Mouse (Mus musculus): ENCODE measurements around the gene Sytl1.

Gene Sytl1

DNA sequence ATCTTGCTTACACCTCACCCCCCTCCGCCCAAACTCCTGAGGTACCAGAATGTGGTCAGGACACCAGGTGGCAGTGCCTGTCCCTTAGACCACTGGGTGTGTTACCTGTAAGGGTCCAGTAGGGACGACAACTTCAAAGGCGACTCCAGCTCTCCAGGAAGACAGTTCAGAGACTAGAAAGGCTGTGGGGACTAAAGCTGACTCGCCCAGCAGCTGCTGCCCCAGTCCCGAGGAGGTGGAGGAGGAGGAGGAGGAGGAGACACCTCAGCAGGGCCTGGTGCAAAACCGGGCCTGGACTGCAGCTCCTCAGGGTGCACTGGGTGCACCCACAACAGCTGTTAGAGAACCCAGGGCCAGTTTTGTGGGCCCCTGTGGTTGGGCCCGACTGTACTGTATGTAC, at the start of gene Sytl1:
Gene Sytl1 (minus strand): TSS at position 232 of the 400 bp plus-strand sequence.
- no peak for DNase-seq

DNA sequence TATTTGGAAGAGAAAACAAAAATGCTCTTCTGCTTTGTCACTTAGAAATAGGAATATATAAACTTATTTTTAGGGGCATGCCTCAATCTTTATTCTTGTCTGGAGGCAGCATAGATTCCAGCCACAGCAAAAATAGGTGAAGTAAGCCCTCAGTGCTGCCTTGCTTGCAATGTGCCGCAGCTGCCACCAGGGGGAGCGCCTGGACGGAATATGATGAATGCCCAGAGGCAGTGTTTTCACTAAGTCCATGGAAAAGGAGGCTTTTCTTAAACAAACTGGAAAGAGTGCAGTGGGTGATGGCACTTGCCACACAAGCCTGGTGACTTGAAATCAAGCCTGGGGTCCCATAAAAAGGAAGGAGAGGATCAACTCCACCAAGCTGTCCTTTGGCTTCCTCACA, 47.0 kb upstream of the Sytl1 start:
- DNase-seq = peak; percentile 92

GRCm38 (mm10) chr4:133307331-133307730, 44.4 kb upstream of the Sytl1 start:
- DNase-seq = peak; percentile 69

- no peak for DNase-seq
These were observed 42.9 kb upstream of the Sytl1 start for GRCm38 (mm10) chr4:133305825-133306224.

- no peak for DNase-seq
These were observed 41.9 kb upstream of the Sytl1 start for GRCm38 (mm10) chr4:133304770-133305169.

- DNase-seq = no peak
These were observed 39.8 kb upstream of the Sytl1 start for GRCm38 (mm10) chr4:133302668-133303067.

GRCm38 (mm10) chr4:133301802-133302201, 38.9 kb upstream of the Sytl1 start:
- peak; percentile 79 for DNase-seq

- DNase-seq = no peak
These were observed 37.5 kb upstream of the Sytl1 start for GRCm38 (mm10) chr4:133300421-133300820.

DNA sequence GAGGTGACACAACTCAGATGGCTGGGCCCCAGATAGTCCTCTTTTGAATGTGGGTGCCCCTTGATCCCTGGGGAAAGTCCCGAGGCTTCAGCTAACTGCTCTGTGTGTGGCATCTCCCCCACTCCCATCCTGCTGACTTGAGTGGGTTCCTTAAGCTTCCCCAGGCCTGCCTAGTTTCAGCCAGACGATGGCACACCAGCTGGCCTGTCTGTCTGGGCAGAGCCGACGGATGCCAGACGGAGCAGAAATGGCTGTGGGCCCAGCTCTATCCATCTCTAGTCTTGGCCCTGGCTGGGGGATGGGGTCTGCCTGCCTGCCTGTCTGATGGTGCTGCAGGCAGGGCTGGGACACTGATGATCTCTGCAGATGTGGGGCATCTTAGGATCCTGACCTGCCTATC, 36.8 kb upstream of the Sytl1 start:
- DNase-seq = no peak

GRCm38 (mm10) chr4:133298516-133299365, 35.8 kb upstream of the Sytl1 start:
- no peak for DNase-seq

- DNase-seq = peak; percentile 86
These were observed 34.9 kb upstream of the Sytl1 start for GRCm38 (mm10) chr4:133297801-133298238.

- DNase-seq = no peak
These were observed 34.4 kb upstream of the Sytl1 start for GRCm38 (mm10) chr4:133297360-133297759.

DNA sequence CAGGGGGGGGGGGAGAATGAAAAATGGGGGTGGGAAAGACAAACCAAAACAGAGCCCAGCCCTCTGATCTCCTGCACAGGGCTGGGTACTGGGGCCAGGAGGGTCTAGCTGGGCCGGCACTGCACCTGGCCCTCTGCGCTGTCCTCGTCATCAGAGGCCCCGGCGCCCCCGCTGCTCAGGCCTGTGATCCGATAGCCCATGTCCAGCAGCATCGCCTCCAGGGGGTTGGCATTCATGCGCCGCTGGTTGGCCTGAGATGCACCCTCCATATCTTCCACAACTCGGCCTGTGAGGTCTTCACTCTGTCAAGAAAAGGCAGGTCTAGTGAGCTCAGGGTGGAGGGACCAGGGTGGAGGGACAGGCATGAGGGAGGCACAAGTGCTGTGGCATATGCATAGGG, 31.2 kb upstream of the Sytl1 start:
- no peak for DNase-seq

DNA sequence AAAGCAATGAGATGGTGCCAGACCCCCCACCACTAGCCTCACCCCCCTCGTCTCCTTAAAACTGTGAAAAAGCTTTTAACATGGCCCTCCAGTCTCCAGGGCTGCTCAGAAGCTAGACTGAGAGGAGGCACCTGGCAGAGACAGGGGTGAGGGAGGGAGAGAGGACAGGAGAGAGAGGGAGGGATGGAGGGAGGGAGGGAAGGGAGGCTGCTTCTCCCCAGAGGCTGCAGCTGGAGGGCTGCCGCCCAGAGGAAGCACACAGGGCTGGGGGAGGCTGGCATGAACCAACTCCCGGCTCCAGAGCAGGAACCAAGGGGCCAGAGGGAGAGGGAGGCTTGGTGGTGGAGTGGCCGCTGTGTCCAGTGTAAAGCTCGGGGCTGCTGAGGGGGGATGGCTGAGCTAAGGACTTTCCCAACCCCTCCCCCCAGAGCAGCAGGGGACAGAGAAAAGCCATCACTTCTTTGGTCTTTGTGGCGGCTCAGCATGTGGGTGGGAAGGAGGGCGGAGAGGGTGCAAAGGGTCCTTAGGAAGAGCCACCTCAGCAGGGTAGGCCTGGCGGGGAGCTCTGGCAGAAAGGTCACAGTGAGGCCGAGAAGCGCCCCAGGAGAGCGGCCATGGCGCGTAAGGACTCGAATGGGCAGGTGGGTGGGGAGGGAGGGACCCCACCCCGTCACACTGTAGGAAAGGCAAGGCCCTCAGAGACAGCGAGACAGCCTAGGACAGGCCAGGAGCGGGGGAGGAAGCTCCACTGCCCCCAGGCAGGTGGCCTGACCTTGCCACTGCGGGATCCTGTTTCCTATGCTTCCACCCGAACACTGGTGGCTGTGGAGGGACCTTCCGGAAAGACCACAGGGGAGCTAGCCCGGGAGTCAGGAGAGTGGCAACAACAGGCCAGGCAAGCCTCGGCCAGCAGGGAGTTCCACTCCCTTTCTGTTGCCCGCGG, 30.3 kb upstream of the Sytl1 start:
- DNase-seq = no peak

- DNase-seq = no peak
These were observed 29.5 kb upstream of the Sytl1 start for GRCm38 (mm10) chr4:133292405-133292804.

DNA sequence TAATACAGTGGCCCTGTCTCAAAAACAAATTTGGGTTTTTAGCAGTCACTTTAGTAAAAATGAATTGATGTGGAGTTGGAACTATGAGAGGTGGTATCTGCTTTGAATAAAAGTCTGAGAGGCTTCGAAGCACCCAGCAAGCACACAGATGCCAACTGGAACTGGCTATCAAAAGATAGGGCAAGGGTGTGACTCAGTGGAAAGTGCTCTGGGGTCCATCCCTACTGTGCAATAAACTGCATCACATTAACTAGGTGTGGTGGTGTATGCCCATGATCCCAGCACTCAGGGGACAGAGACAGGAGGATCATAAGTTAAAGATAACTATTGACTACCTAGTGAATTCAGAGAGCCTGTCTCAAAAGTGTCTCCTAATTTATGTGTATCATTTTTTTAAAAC, 28.3 kb upstream of the Sytl1 start:
- DNase-seq = no peak

DNA sequence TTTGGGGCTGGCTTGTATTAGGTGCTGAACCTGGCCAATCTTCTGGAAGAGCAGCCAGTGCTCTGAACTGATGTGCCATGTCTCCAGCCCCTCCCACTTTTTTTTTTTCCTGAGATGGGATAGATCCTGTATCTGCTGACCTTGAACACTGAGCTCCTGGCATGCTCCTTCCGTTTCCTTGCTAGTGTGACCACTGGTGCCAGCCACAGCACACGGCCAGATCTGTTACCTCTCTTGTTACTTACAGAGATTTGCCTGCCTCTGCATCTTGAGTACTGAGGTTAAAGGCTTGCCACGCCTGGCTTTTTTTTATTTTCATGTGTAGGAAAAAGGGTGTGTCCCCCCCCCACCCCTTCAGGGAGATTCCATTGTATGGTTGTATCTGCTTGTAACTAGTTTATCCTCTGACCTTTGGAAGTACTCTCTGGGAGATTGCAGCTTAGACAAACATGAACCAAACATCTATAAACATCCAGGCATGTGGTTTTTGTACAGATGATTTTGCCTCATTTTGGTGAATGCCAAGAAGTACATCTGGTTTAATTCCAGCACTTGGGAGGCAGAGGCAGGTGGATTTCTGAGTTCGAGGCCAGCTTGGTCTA, 23.7 kb upstream of the Sytl1 start:
- no peak for DNase-seq

DNA sequence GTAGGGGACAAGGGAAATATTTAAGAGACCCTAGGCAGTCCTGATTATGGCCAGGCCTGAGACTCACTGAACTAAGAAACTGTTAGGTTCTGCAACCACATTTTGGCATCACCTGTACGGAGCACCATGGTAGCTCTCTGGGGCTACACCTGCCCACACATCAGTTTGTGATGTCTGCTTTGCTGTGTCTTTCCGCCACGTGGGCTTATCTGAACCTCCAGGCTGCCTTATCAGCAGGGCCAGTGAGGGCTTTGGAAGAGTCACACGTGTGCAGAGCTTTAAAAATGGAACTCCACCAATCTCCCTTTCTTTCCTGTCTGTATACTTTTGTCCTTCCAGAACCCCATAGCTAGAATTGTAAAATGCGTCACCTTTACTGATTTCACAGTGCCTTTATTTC, 23.0 kb upstream of the Sytl1 start:
- DNase-seq = no peak

- no peak for DNase-seq
These were observed 22.4 kb upstream of the Sytl1 start for GRCm38 (mm10) chr4:133285299-133285698.

DNA sequence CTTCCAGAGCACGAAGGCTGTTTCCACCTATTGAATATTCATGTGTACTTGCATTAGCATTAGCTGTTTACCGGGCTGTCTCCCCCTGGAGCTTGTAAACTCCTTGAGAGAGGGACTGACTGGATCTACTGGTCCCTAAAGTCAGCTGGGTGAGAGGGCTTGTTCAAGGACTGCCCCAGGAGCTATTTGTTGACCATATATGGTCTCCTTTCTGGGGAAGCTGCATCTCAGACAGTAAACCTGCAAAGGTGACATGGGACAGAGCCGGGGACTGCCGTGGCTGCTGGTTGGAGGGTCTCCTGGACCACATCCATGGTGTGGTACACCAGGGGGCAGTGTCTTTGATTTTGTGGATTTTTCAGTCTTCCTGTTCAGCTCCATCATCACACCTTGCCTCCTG, 19.7 kb upstream of the Sytl1 start:
- no peak for DNase-seq

DNA sequence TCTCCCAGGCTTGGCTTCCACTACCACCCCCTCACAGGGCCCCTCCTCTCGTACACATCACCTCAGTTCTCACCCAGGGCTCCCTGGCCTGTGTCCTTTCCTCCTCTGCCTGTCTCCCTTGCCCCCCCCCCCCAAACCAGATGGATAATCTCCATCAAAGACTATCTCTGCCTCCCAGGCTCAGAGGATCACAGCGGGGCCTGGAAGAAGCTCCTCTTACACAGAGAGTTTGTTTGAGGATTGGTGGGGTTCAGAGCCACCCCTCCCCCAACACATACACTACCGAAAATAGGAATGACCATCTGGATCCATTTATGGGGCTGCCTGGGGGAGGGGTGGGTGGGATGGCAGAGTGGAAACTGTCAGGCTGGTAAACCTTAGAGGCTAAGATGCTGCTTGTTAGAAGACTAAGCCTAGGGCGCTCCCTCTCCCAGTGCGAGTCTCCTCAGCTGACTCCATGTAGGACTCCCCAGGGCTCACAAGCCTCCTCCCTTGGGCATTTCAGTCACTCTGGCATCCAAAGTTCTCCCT, 19.1 kb upstream of the Sytl1 start:
- no peak for DNase-seq

DNA sequence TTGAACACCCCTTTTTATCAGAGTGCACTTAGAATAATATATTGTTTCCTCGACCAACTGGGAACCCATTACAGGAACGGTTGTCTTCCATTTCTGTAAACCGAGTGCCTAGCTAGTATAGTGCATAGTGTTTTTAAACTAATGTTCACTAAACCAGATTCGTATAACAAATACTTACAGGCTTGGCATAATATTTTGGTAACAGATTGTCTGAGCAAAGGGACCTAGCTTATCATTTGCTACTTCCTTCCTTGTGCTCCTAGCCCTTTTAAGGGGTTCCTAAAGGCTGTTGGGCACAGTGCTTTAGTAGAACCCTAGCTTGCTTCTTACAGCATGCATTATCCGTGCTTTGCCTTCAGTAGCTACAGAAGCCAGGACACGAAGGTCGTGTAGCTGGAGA, 18.6 kb upstream of the Sytl1 start:
- no peak for DNase-seq

GRCm38 (mm10) chr4:133278482-133278881, 15.6 kb upstream of the Sytl1 start:
- no peak for DNase-seq
